Mouse (Mus musculus) forebrain, embryonic 16.5 days (tissue): Measurements from ENCODE around the gene Rnf187. TPM values are rescaled to one million over a fixed set of nuclear protein-coding genes. Genes with fewer than 3 reads are reported as not detected.

ENCODE experiments used
- ATAC-seq: fragments of 200-750 bp; cut with Nextera tagmentation; 2 replicates; pipeline ENCODE4 v1.8.0; 2017; ENCODE audit warnings: mild to moderate bottlenecking, moderate library complexity
- H3K27ac ChIP-seq: fragments of 300-500 bp; sonication (generic); 2 replicates; pipeline ENCODE4 v1.5.1; 2014; ENCODE audit warnings: low read length, control low read depth
- H3K27me3 ChIP-seq: fragments of 300-500 bp; sonication (generic); replicated peaks from 2 replicates; pipeline ENCODE4 v1.6.1; 2014; ENCODE audit warnings: low read length; ENCODE audit not compliant: control insufficient read depth, insufficient read depth
- H3K36me3 ChIP-seq: fragments of 300-500 bp; sonication (generic); 2 replicates; pipeline ENCODE4 v1.6.1; 2014; ENCODE audit not compliant: control insufficient read depth, insufficient read depth
- H3K4me1 ChIP-seq: fragments of 300-500 bp; sonication (generic); replicated peaks from 2 replicates; pipeline ENCODE4 v1.6.1; 2014; ENCODE audit warnings: low read length; ENCODE audit not compliant: control insufficient read depth, insufficient read depth
- H3K4me2 ChIP-seq: fragments of 300-500 bp; sonication (generic); 2 replicates; pipeline ENCODE4 v1.6.1; 2014; ENCODE audit warnings: mild to moderate bottlenecking, low read length, control low read depth
- H3K4me3 ChIP-seq: fragments of 300-500 bp; sonication (generic); replicated peaks from 2 replicates; pipeline ENCODE4 v1.5.1; 2014; ENCODE audit warnings: mild to moderate bottlenecking, low read length, control low read depth
- H3K9ac ChIP-seq: fragments of 300-500 bp; sonication (generic); replicated peaks from 2 replicates; pipeline ENCODE4 v1.6.1; 2014; ENCODE audit warnings: low read depth, low read length, control low read depth
- H3K9me3 ChIP-seq: fragments of 300-500 bp; sonication (generic); 2 replicates; pipeline ENCODE4 v1.6.1; 2016; ENCODE audit warnings: low read length; ENCODE audit not compliant: control insufficient read depth
- WGBS: fragments of 180-500 bp; shearing (Covaris S2); extraction: QIAGEN DNeasy Blood & Tissue Kit; methylation state at CpG from one replicate; pipeline ENCODE4 v1.1.7; 2014; 5-methylcytosine and 5-hydroxymethylcytosine counted together
- polyA plus RNA-seq: library from polyadenylated mRNA; unstranded; fragments of >200 nt; fragmentation: Nextera tagmentation; extraction: Ambion mirVana; gene quantifications from 2 replicates; pipeline ENCODE4 v1.2.1, GENCODE M21; 2015

Rnf187 gene
- 423 and 435 TPM in 2 replicates for polyA plus RNA-seq

GRCm38 (mm10) chr11:58938322-58939087 is at the start of gene Rnf187:
Rnf187 (minus strand) TSS chr11:58938916.
- Histone ChIP-seq H3K27ac (peak within 1 kb of the TSS; percentile 84), H3K36me3 (peaks cover 15% of the 10 kb centered on the region), H3K4me3 (peak within 1 kb of the TSS; percentile 94), H3K9ac (peak within 1 kb of the TSS; percentile 98), H3K4me1 (peaks cover 19% of the 10 kb centered on the region), H3K9me3 (no peaks in the 10 kb centered on the region), H3K27me3 (no peaks in the 10 kb centered on the region), H3K4me2 (peak within 1 kb of the TSS; percentile 96)
- ATAC-seq = peak; percentile 98
- WGBS = under 1% methylated on average over 82 of the region's 95 CpGs

GRCm38 (mm10) chr11:58985299-58985917 is 46.7 kb upstream of the Rnf187 start:
- H3K27me3 ChIP-seq = no peaks in the 10 kb centered on the region
- no peak overlapping the region for H3K4me2 ChIP-seq
- H3K9me3 ChIP-seq = no peaks in the 10 kb centered on the region
- no peak overlapping the region for H3K9ac ChIP-seq
- no peak overlapping the region for H3K27ac ChIP-seq
- ATAC-seq = no peak
- WGBS = 95% methylated on average over 3 of the region's 3 CpGs
- peaks cover 27% of the 10 kb centered on the region for H3K36me3 ChIP-seq
- no peak overlapping the region for H3K4me3 ChIP-seq
- H3K4me1 ChIP-seq = peaks cover 7% of the 10 kb centered on the region

DNA sequence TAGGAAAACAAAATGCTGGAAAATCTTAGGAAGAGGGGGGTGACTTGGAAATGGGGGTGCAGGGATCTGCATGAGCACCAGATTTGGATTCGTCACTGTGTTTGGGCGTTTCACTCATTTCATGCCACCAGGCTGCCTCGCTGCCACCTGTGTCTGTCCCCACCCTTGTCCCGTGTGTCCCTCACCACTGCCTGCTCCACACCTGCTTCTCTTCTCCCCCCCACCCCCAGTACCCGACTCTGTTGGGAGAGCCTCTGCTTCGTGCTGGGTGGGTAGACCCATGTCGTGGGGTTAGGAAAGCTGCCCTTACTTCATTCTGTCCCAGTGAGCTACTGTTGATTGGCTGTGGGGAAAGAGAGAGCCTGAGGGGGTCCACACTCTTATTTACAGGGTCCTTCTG is 45.9 kb upstream of the Rnf187 start:
- peaks cover 27% of the 10 kb centered on the region for H3K36me3 ChIP-seq
- H3K27ac ChIP-seq = no peak overlapping the region
- WGBS = 94% methylated on average over 7 of the region's 7 CpGs
- no peaks in the 10 kb centered on the region for H3K9me3 ChIP-seq
- H3K4me1 ChIP-seq = peaks cover 15% of the 10 kb centered on the region
- no peaks in the 10 kb centered on the region for H3K27me3 ChIP-seq
- no peak overlapping the region for H3K4me2 ChIP-seq
- ATAC-seq = no peak
- no peak overlapping the region for H3K9ac ChIP-seq
- H3K4me3 ChIP-seq = no peak overlapping the region

- H3K4me2 ChIP-seq = no peak overlapping the region
- H3K4me3 ChIP-seq = no peak overlapping the region
- H3K9ac ChIP-seq = no peak overlapping the region
- H3K9me3 ChIP-seq = no peaks in the 10 kb centered on the region
- H3K4me1 ChIP-seq = peaks cover 23% of the 10 kb centered on the region
- H3K36me3 ChIP-seq = peaks cover 24% of the 10 kb centered on the region
- no peak overlapping the region for H3K27ac ChIP-seq
- no peaks in the 10 kb centered on the region for H3K27me3 ChIP-seq
- ATAC-seq = no peak
- WGBS = 88% methylated on average over 6 of the region's 6 CpGs
These were observed 45.1 kb upstream of the Rnf187 start for GRCm38 (mm10) chr11:58983691-58984341.

- peaks cover 22% of the 10 kb centered on the region for H3K36me3 ChIP-seq
These were observed 43.9 kb upstream of the Rnf187 start for GRCm38 (mm10) chr11:58982471-58983097.

GRCm38 (mm10) chr11:58981541-58982447 is 43.1 kb upstream of the Rnf187 start:
- Histone ChIP-seq H3K27ac (no peak overlapping the region), H3K9me3 (no peaks in the 10 kb centered on the region), H3K9ac (no peak overlapping the region), H3K4me3 (no peak overlapping the region), H3K4me2 (no peak overlapping the region), H3K27me3 (no peaks in the 10 kb centered on the region), H3K36me3 (peaks cover 21% of the 10 kb centered on the region), H3K4me1 (peaks cover 31% of the 10 kb centered on the region)
- 57% methylated on average over 14 of the region's 14 CpGs for WGBS
- no peak for ATAC-seq

More at GRCm38 (mm10) chr11:58982471-58983097, 43.9 kb upstream of the Rnf187 start:
- H3K4me1 ChIP-seq = peaks cover 27% of the 10 kb centered on the region
- no peaks in the 10 kb centered on the region for H3K27me3 ChIP-seq
- H3K4me2 ChIP-seq = no peak overlapping the region
- 93% methylated on average over 18 of the region's 18 CpGs for WGBS
- H3K9ac ChIP-seq = no peak overlapping the region
- H3K4me3 ChIP-seq = no peak overlapping the region
- no peak for ATAC-seq
- no peaks in the 10 kb centered on the region for H3K9me3 ChIP-seq
- no peak overlapping the region for H3K27ac ChIP-seq

- H3K9ac ChIP-seq = no peak overlapping the region
- H3K4me1 ChIP-seq = peaks cover 37% of the 10 kb centered on the region
- H3K36me3 ChIP-seq = peaks cover 14% of the 10 kb centered on the region
- 52% methylated on average over 5 of the region's 5 CpGs for WGBS
- no peaks in the 10 kb centered on the region for H3K9me3 ChIP-seq
- H3K27me3 ChIP-seq = no peaks in the 10 kb centered on the region
- no peak overlapping the region for H3K4me3 ChIP-seq
- H3K4me2 ChIP-seq = no peak overlapping the region
- ATAC-seq = no peak
- no peak overlapping the region for H3K27ac ChIP-seq
These were observed 41.8 kb upstream of the Rnf187 start for GRCm38 (mm10) chr11:58980381-58980990.

GRCm38 (mm10) chr11:58979661-58980060 is 40.9 kb upstream of the Rnf187 start:
- H3K36me3 ChIP-seq = peaks cover 10% of the 10 kb centered on the region
- peak overlapping the region; percentile 94 for H3K4me2 ChIP-seq
- no peaks in the 10 kb centered on the region for H3K9me3 ChIP-seq
- H3K4me1 ChIP-seq = peaks cover 40% of the 10 kb centered on the region
- no peak for ATAC-seq
- H3K9ac ChIP-seq = peak overlapping the region; percentile 3; the same call in 1 of the 2 replicates
- H3K27me3 ChIP-seq = no peaks in the 10 kb centered on the region
- WGBS = 79% methylated on average over 7 of the region's 7 CpGs
- H3K4me3 ChIP-seq = peak overlapping the region; percentile 4; the same call in 1 of the 2 replicates
- no peak overlapping the region for H3K27ac ChIP-seq
